In the genomic region with DNA sequence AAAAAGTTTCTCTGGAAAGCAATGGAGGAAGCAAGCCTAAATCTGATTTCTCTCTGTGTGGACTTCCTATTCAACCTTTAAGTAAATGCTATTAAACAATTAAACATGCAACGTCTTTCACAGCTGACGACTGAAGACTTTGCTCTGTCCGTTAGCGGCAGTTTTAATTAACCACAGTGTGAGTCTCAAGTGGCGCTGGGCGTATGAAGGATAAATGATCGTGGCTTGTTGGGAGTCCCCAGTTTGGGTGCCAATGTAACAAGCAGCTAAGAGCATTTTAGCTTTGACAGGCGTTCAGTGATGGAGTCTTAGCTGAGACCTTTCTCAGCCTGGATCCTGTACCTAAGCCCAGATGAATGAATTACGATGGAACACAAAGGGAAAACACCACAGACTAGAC, we compare ENCODE assay signal across 24 mouse cellular contexts. TPM values are rescaled to one million over a fixed set of nuclear protein-coding genes. Genes with fewer than 3 reads are reported as not detected.
DNase-seq lines count a peak whose midpoint lies in the region; ATAC-seq and TF ChIP-seq lines count a peak whose summit lies in the region.
"Had no signal": no experiment of that assay in that cellular context is flagged by ENCODE, and none has a peak within 500 bp of the region (broad histone marks: within the 10 kb centered on the region; RNA-seq: fewer than 3 reads in every experiment).

No protein-coding gene starts in this region.

- H3K36me3 ChIP-seq in forebrain, embryonic 10.5 days (replicated peaks): no peaks in the 10 kb centered on the region
- no peaks in the 10 kb centered on the region for H3K36me3 ChIP-seq in forebrain, postnatal 0 days (ENCODE audit: insufficient read depth)
- no peaks in the 10 kb centered on the region for H3K36me3 ChIP-seq in midbrain, embryonic 14.5 days (ENCODE audit: control insufficient read depth, insufficient read depth, low read length)
- H3K36me3 ChIP-seq in midbrain, embryonic 15.5 days (replicated peaks): no peaks in the 10 kb centered on the region
- no peaks in the 10 kb centered on the region for H3K36me3 ChIP-seq in forebrain, embryonic 14.5 days (ENCODE audit: control insufficient read depth, insufficient read depth, low read length)
- H3K36me3 ChIP-seq: embryonic facial prominence, embryonic 12.5 days; G1E; heart, embryonic 13.5 days; hindbrain, embryonic 13.5 days had no signal

- DNase-seq in forebrain, embryonic 10.5 days (ENCODE audit: extremely low spot score, low spot score): no peak
- DNase-seq in forebrain, postnatal 0 days: no peak
- DNase-seq in midbrain, embryonic 14.5 days: peak; percentile 43
- DNase-seq in forebrain, embryonic 14.5 days (ENCODE audit: low spot score): peak; percentile 66
- no peak for DNase-seq in spleen, postnatal 36 days (ENCODE audit: low spot score in 2 of 2)
- no peak for DNase-seq in left cerebral cortex, adult 2 months (ENCODE audit: extremely low spot score in 1 of 2, low spot score in 2 of 2)
- DNase-seq: adrenal gland, adult 8-10 months; B cell, adult 2 months; cerebellum, adult 11-12 months; cerebellum, adult 9-10 months; cerebellum, postnatal 25 days; gastrocnemius, postnatal 36 days; heart, adult 11 months; heart, postnatal 4 days had no signal

- 39% methylated on average over 9 of the region's 9 CpGs for WGBS in forebrain, embryonic 10.5 days
- 13% methylated on average over 9 of the region's 9 CpGs for WGBS in forebrain, postnatal 0 days
- 35% methylated on average over 9 of the region's 9 CpGs for WGBS in midbrain, embryonic 14.5 days
- WGBS in midbrain, embryonic 15.5 days: 23% methylated on average over 9 of the region's 9 CpGs
- WGBS in forebrain, embryonic 14.5 days: 4% methylated on average over 9 of the region's 9 CpGs

- TF ChIP-seq CTCF in forebrain, postnatal 0 days (IDR thresholded peaks at IDR 0.05; ENCODE audit: low read depth): no peak
- no peak for TF ChIP-seq CTCF in left cerebral cortex, adult 2 months (IDR thresholded peaks at IDR 0.05)

- intact Hi-C loops in left cerebral cortex, adult 2 months (cut with DNase I): no loop called here

- peaks cover 94% of the 10 kb centered on the region for H3K27me3 ChIP-seq in forebrain, embryonic 10.5 days (ENCODE audit: poor library complexity, severe bottlenecking)
- H3K27me3 ChIP-seq in forebrain, postnatal 0 days (ENCODE audit: insufficient read depth, low read length): peaks cover 32% of the 10 kb centered on the region
- peaks cover 62% of the 10 kb centered on the region for H3K27me3 ChIP-seq in midbrain, embryonic 14.5 days (ENCODE audit: control insufficient read depth, insufficient read depth, low read length)
- H3K27me3 ChIP-seq in midbrain, embryonic 15.5 days (replicated peaks): peaks cover 68% of the 10 kb centered on the region
- peaks cover 35% of the 10 kb centered on the region for H3K27me3 ChIP-seq in forebrain, embryonic 14.5 days (replicated peaks; ENCODE audit: control insufficient read depth, insufficient read depth, low read length)

- peak overlapping the region; percentile 83 for H3K27ac ChIP-seq in forebrain, embryonic 10.5 days
- H3K27ac ChIP-seq in forebrain, postnatal 0 days (ENCODE audit: low read depth, low read length): no peak overlapping the region
- no peak overlapping the region for H3K27ac ChIP-seq in midbrain, embryonic 14.5 days (replicated peaks; ENCODE audit: low read depth, low read length)
- H3K27ac ChIP-seq in midbrain, embryonic 15.5 days: no peak overlapping the region
- H3K27ac ChIP-seq in forebrain, embryonic 14.5 days (ENCODE audit: low read depth, low read length): no peak overlapping the region
- no peak overlapping the region for H3K27ac ChIP-seq in left cerebral cortex, adult 2 months
- H3K27ac ChIP-seq: embryonic facial prominence, embryonic 12.5 days; heart, embryonic 13.5 days; hindbrain, embryonic 13.5 days; hindbrain, postnatal 0 days had no signal

- ATAC-seq in forebrain, postnatal 0 days: no peak
- no peak for ATAC-seq in midbrain, embryonic 14.5 days (ENCODE audit: low FRiP score, low TSS enrichment)
- ATAC-seq in midbrain, embryonic 15.5 days (replicated peaks): no peak
- no peak for ATAC-seq in forebrain, embryonic 14.5 days
- ATAC-seq: CD4-positive, CD25-positive, alpha-beta regulatory T cell, adult 4 months; hindbrain, postnatal 0 days had no signal

- peaks cover 86% of the 10 kb centered on the region for H3K4me1 ChIP-seq in forebrain, embryonic 10.5 days
- no peaks in the 10 kb centered on the region for H3K4me1 ChIP-seq in forebrain, postnatal 0 days (ENCODE audit: insufficient read depth)
- H3K4me1 ChIP-seq in midbrain, embryonic 14.5 days (ENCODE audit: control insufficient read depth, insufficient read depth, low read length): peaks cover 15% of the 10 kb centered on the region; the same call in 1 of the 2 replicates
- H3K4me1 ChIP-seq in midbrain, embryonic 15.5 days: peaks cover 33% of the 10 kb centered on the region
- peaks cover 38% of the 10 kb centered on the region for H3K4me1 ChIP-seq in forebrain, embryonic 14.5 days (ENCODE audit: control insufficient read depth, insufficient read depth, low read length)

- no peaks in the 10 kb centered on the region for H3K9me3 ChIP-seq in forebrain, embryonic 10.5 days
- H3K9me3 ChIP-seq in forebrain, postnatal 0 days (ENCODE audit: low read length): no peaks in the 10 kb centered on the region
- H3K9me3 ChIP-seq in midbrain, embryonic 14.5 days (ENCODE audit: control insufficient read depth, low read length): no peaks in the 10 kb centered on the region
- no peaks in the 10 kb centered on the region for H3K9me3 ChIP-seq in midbrain, embryonic 15.5 days
- no peaks in the 10 kb centered on the region for H3K9me3 ChIP-seq in forebrain, embryonic 14.5 days (replicated peaks; ENCODE audit: control insufficient read depth, low read length)
- H3K9me3 ChIP-seq: embryonic facial prominence, embryonic 12.5 days; G1E; heart, embryonic 13.5 days; hindbrain, embryonic 13.5 days had no signal

- peak overlapping the region; percentile 19; the same call in 1 of the 2 replicates for H3K4me3 ChIP-seq in forebrain, embryonic 10.5 days
- no peak overlapping the region for H3K4me3 ChIP-seq in forebrain, postnatal 0 days (ENCODE audit: low read depth, low read length)
- no peak overlapping the region for H3K4me3 ChIP-seq in midbrain, embryonic 14.5 days (replicated peaks; ENCODE audit: low read depth, low read length)
- no peak overlapping the region for H3K4me3 ChIP-seq in midbrain, embryonic 15.5 days
- no peak overlapping the region for H3K4me3 ChIP-seq in forebrain, embryonic 14.5 days (ENCODE audit: low read depth, low read length)
- no peak overlapping the region for H3K4me3 ChIP-seq in left cerebral cortex, adult 2 months
- H3K4me3 ChIP-seq: embryonic facial prominence, embryonic 12.5 days; heart, embryonic 13.5 days; hindbrain, embryonic 13.5 days had no signal

- H3K9ac ChIP-seq in forebrain, postnatal 0 days: no peak overlapping the region
- H3K9ac ChIP-seq in midbrain, embryonic 14.5 days (replicated peaks; ENCODE audit: low read length): no peak overlapping the region
- no peak overlapping the region for H3K9ac ChIP-seq in midbrain, embryonic 15.5 days
- H3K9ac ChIP-seq in forebrain, embryonic 14.5 days (ENCODE audit: low read length): no peak overlapping the region
- H3K9ac ChIP-seq: embryonic facial prominence, embryonic 12.5 days; heart, embryonic 13.5 days; hindbrain, embryonic 13.5 days had no signal

- H3K4me2 ChIP-seq in forebrain, postnatal 0 days (ENCODE audit: low read depth): no peak overlapping the region
- H3K4me2 ChIP-seq in midbrain, embryonic 14.5 days (ENCODE audit: low read length): no peak overlapping the region
- no peak overlapping the region for H3K4me2 ChIP-seq in midbrain, embryonic 15.5 days
- peak overlapping the region; percentile 20; the same call in 1 of the 2 replicates for H3K4me2 ChIP-seq in forebrain, embryonic 14.5 days (ENCODE audit: low read length)
- H3K4me2 ChIP-seq: embryonic facial prominence, embryonic 12.5 days; heart, embryonic 13.5 days; hindbrain, embryonic 13.5 days had no signal

RNA-seq across cellular contexts. Expression of a gene that starts 52.7 kb away (rescaled TPM):
- polyA plus RNA-seq in forebrain, embryonic 10.5 days (2016; fragmentation: Nextera tagmentation; extraction: Ambion mirVana): 10.5 and 11.2 TPM in 2 replicates
- total RNA-seq in forebrain, postnatal 0 days (2014; rRNA removed): 32.8 and 41.0 TPM in 2 replicates
- polyA plus RNA-seq in forebrain, postnatal 0 days (2015; fragmentation: Nextera tagmentation; extraction: Ambion mirVana): 11.6 and 14.7 TPM in 2 replicates
- polyA plus RNA-seq in midbrain, embryonic 14.5 days (2014; fragmentation: Nextera tagmentation; extraction: Ambion mirVana): 5.6 and 7.8 TPM in 2 replicates
- polyA plus RNA-seq in midbrain, embryonic 15.5 days (2015; fragmentation: Nextera tagmentation; extraction: Ambion mirVana): 10.4 and 10.7 TPM in 2 replicates
- polyA plus RNA-seq in forebrain, embryonic 14.5 days (2014; fragmentation: Nextera tagmentation; extraction: Ambion mirVana): 5.2 and 6.3 TPM in 2 replicates
- 10 to 100 TPM; 21.8 to 22.3 TPM for total RNA-seq in left cerebral cortex, adult 2 months (2021)
- total RNA-seq: adrenal gland, adult 8-10 months; gastrocnemius, adult 8-10 months; gastrocnemius, postnatal 36 days; heart, postnatal 4 days had no signal
- polyA plus RNA-seq: CD4-positive, CD25-positive, alpha-beta regulatory T cell, adult 4 months; G1E; heart, embryonic 13.5 days; heart, postnatal 0 days; intestine, embryonic 14.5 days had no signal

Comparison
In these comparisons a context has a peak if more than half of its experiments do, and no peak if none do; other contexts are left out.
1. DNase-seq: peak in midbrain, embryonic 14.5 days (single experiment) and forebrain, embryonic 14.5 days (single experiment); none in forebrain, embryonic 10.5 days (single experiment), forebrain, postnatal 0 days (single experiment), spleen, postnatal 36 days (0 of 2) and left cerebral cortex, adult 2 months (0 of 2).